Mouse (Mus musculus) lung, embryonic 16.5 days (tissue): ENCODE measurements around the gene Nudt3. TPM values are rescaled to one million over a fixed set of nuclear protein-coding genes. Genes with fewer than 3 reads are reported as not detected.

Experiments
- ATAC-seq: fragments of 200-750 bp; cut with Nextera tagmentation; 2 replicates; pipeline ENCODE4 v1.8.0; 2017; ENCODE audit warnings: low read depth, mild to moderate bottlenecking, moderate library complexity
- H3K27ac ChIP-seq: fragments of 300-500 bp; sonication (generic); 2 replicates; pipeline ENCODE4 v1.5.1; 2014; ENCODE audit warnings: mild to moderate bottlenecking, control low read depth, low read length
- H3K27me3 ChIP-seq: fragments of 300-500 bp; sonication (generic); 2 replicates; pipeline ENCODE4 v1.6.1; 2014; ENCODE audit warnings: low read depth, low read length, mixed read lengths; ENCODE audit not compliant: control insufficient read depth, insufficient read depth
- H3K36me3 ChIP-seq: fragments of 300-500 bp; sonication (generic); 2 replicates; pipeline ENCODE4 v1.6.1; 2014; ENCODE audit warnings: low read length; ENCODE audit not compliant: control insufficient read depth, insufficient read depth
- H3K4me1 ChIP-seq: fragments of 300-500 bp; sonication (generic); replicated peaks from 2 replicates; pipeline ENCODE4 v1.6.1; 2014; ENCODE audit warnings: low read length, mixed read lengths; ENCODE audit not compliant: control insufficient read depth, insufficient read depth
- H3K4me2 ChIP-seq: fragments of 300-500 bp; sonication (generic); 2 replicates; pipeline ENCODE4 v1.6.1; 2014; ENCODE audit warnings: low read depth, low read length, control low read depth
- H3K4me3 ChIP-seq: fragments of 300-500 bp; sonication (generic); 2 replicates; pipeline ENCODE4 v1.5.1; 2014; ENCODE audit warnings: mild to moderate bottlenecking, low read length, control low read depth
- H3K9ac ChIP-seq: fragments of 300-500 bp; sonication (generic); 2 replicates; pipeline ENCODE4 v1.6.1; 2014; ENCODE audit warnings: low read length, control low read depth
- H3K9me3 ChIP-seq: fragments of 300-500 bp; sonication (generic); 2 replicates; pipeline ENCODE4 v1.6.1; 2016; ENCODE audit warnings: low read length; ENCODE audit not compliant: control insufficient read depth
- WGBS: fragments of 180-500 bp; shearing (Covaris S2); extraction: QIAGEN DNeasy Blood & Tissue Kit; methylation state at CpG from one replicate; pipeline ENCODE4 v1.1.7; 2014; 5-methylcytosine and 5-hydroxymethylcytosine counted together
- polyA plus RNA-seq: library from polyadenylated mRNA; unstranded; fragments of >200 nt; fragmentation: Nextera tagmentation; extraction: Ambion mirVana; gene quantifications from 2 replicates; pipeline ENCODE4 v1.2.1, GENCODE M21; 2015

Nudt3 gene
- polyA plus RNA-seq, 1 experiment from 2014 or later: 73.6 TPM

DNA sequence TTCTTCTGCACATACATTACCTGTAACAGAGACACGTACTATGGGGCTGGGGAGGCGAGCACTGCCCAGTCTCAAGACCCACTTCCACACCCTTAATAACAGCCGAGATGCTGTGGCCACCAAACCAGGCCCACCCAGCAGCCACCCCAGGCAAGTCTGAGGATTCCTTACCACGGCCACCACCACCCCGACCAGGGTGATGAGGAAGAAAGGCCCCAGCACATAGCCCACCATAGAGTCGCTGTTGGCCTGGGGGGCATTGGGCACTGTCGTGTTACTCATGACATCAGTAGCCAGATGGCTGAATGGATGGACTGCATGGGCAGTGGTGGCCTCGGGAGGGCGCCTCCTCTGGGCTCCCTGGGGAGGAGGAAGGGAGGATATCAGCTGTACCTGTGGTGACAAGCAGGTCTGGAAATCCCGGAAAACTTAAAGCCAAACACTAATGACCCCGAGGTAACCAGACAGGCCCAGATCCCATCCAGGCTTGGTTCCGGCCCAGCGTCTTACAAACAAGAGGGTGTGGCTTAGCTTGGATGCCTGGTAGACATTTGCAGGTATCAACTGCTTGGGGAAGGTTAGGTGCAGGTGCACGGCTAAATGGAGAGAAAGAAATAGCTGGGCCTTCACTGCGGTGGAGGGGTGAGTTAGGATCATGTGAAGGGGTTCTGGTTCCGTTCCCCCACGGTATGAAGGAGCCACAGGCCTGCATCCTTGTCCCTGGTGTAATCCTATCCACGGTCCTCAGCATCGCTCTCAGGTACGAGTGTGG lies 58.7 kb downstream of the Nudt3 start:
- WGBS: 14% methylated on average over 20 of the region's 20 CpGs
- H3K27me3 ChIP-seq: no peaks in the 10 kb centered on the region
- 0 out of 2 replicates have a peak, but pooled peaks cover 3% of the 10 kb centered on the region for H3K36me3 ChIP-seq
- H3K9me3 ChIP-seq: no peaks in the 10 kb centered on the region
- ATAC-seq: no peak
- peak overlapping the region; percentile 74 for H3K4me3 ChIP-seq
- no peak overlapping the region for H3K27ac ChIP-seq
- H3K9ac ChIP-seq: peak overlapping the region; percentile 79; the same call in 1 of the 2 replicates
- H3K4me1 ChIP-seq: peaks cover 14% of the 10 kb centered on the region
- peak overlapping the region; percentile 97 for H3K4me2 ChIP-seq

DNA sequence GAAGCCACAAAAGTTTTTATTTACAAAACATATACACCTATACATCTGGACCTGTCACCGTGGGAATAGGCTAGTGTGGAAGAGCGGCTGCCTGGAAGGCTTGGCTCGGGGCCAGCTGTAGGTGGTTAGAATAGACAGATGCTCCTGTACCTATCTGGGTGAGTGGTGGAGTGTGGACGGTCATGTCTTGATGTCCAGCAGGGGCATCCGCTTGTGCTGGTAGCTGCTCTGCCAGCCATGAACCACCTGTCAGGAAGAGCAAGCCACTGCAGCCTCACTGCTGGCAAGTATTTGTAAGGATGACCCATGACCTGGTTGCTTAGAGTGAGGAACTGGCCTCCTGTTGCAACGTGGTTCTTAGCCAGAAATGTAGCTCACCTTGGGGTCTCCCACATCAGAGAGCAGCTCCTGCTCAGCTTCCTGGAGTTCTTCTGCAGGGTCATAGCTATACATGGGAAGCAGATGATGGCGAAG lies 59.5 kb downstream of the Nudt3 start:
- no peaks in the 10 kb centered on the region for H3K27me3 ChIP-seq
- H3K4me3 ChIP-seq: no peak overlapping the region
- H3K36me3 ChIP-seq: 0 out of 2 replicates have a peak, but pooled peaks cover 3% of the 10 kb centered on the region
- no peaks in the 10 kb centered on the region for H3K9me3 ChIP-seq
- no peak overlapping the region for H3K9ac ChIP-seq
- H3K4me2 ChIP-seq: no peak overlapping the region
- 50% methylated on average over 7 of the region's 7 CpGs for WGBS
- peaks cover 17% of the 10 kb centered on the region for H3K4me1 ChIP-seq
- ATAC-seq: no peak
- H3K27ac ChIP-seq: no peak overlapping the region

DNA sequence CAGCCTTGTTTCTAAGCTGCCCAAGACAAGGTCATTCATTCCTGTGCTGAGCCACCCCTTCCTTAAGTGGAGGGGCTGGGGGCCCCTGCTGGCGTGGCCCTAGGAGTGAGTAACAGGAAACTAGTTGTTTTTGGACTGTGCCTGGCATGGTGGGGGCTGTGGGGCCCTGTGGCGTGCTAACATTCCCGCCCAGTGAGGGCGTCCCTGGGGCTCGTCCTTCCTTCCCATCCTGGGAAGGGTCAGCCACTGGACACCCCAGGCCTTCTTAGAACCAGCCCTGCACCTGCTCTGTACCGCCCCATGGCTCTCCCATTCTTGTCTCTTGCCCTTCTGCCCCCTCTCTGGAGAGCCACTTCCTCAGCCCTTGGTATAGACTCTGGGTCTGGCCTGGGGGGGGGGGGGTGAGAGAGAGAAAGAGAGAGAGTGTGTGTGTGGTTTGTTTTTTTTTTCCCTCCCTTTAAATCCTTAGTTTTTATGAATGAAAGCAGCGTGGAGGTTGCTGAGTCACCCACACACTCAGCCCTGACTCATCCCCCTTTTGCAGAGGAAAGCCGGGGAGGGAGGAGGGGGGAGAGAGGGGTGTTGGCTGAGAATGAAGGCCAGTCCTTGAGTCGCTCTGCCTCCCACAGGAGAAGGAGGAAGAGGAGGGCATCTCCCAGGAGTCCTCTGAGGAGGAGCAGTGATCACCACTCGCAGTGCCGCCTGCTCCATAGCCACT lies 61.3 kb downstream of the Nudt3 start:
- H3K27ac ChIP-seq: no peak overlapping the region
- WGBS: 65% methylated on average over 9 of the region's 11 CpGs
- H3K9me3 ChIP-seq: no peaks in the 10 kb centered on the region
- no peaks in the 10 kb centered on the region; the same call in 1 of the 2 replicates for H3K27me3 ChIP-seq
- ATAC-seq: no peak
- H3K9ac ChIP-seq: no peak overlapping the region
- no peak overlapping the region for H3K4me3 ChIP-seq
- H3K4me1 ChIP-seq: peaks cover 28% of the 10 kb centered on the region
- H3K36me3 ChIP-seq: 0 out of 2 replicates have a peak, but pooled peaks cover 3% of the 10 kb centered on the region
- H3K4me2 ChIP-seq: no peak overlapping the region

DNA sequence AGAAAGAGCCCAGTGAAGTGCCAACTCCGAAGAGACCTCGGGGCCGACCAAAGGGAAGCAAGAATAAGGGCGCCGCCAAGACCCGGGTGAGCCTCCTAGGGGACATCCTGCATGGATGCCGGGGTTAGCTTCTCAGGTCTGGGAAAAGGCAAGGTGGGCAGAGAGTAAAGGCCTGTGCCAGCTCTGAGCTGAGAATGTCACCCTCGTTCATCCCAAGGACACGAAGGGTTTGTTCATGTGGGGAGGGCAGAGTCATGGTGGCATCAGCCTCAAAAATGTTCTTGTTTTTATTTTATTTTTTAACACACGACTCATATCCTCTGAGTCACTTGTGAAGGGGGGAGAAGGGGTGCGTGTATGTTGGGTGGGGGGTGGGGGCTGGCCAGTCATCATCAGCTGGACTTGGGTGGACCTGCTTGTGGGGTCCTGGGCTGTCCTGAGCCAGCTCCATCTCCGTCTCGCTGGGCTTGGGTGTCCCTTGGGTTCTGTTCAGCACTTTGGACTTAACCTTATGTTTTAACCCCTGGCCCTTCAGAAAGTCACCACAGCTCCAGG lies 62.3 kb downstream of the Nudt3 start:
- H3K27me3 ChIP-seq: no peaks in the 10 kb centered on the region; the same call in 1 of the 2 replicates
- H3K4me2 ChIP-seq: no peak overlapping the region
- H3K27ac ChIP-seq: no peak overlapping the region
- no peaks in the 10 kb centered on the region for H3K9me3 ChIP-seq
- 82% methylated on average over 13 of the region's 13 CpGs for WGBS
- no peak overlapping the region for H3K4me3 ChIP-seq
- no peak for ATAC-seq
- H3K36me3 ChIP-seq: 0 out of 2 replicates have a peak, but pooled peaks cover 3% of the 10 kb centered on the region
- H3K9ac ChIP-seq: no peak overlapping the region
- peaks cover 25% of the 10 kb centered on the region for H3K4me1 ChIP-seq

DNA sequence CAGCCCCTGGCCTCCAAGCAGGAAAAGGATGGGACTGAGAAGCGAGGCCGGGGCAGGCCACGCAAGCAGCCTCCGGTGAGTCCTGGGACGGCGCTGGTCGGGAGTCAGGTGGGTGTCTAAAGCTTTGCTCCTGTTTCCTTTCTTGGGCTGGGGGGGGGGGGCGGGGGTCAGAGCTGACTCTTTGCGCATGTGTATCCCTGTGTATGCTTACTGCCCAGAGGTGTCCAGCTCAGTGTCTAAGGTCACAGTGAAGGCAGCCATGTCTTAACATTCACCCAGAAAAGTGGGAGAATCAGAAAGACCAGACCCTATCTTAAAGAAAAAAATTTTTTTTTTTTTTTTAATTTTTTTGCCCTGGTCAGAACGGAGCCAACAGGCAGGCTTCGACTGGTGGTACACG lies 63.7 kb downstream of the Nudt3 start:
- no peaks in the 10 kb centered on the region; the same call in 1 of the 2 replicates for H3K27me3 ChIP-seq
- no peak overlapping the region for H3K27ac ChIP-seq
- no peak for ATAC-seq
- H3K9me3 ChIP-seq: no peaks in the 10 kb centered on the region
- no peak overlapping the region for H3K9ac ChIP-seq
- H3K4me3 ChIP-seq: no peak overlapping the region
- H3K4me1 ChIP-seq: peaks cover 33% of the 10 kb centered on the region
- 0 out of 2 replicates have a peak, but pooled peaks cover 3% of the 10 kb centered on the region for H3K36me3 ChIP-seq
- H3K4me2 ChIP-seq: no peak overlapping the region
- WGBS: 55% methylated on average over 12 of the region's 12 CpGs

DNA sequence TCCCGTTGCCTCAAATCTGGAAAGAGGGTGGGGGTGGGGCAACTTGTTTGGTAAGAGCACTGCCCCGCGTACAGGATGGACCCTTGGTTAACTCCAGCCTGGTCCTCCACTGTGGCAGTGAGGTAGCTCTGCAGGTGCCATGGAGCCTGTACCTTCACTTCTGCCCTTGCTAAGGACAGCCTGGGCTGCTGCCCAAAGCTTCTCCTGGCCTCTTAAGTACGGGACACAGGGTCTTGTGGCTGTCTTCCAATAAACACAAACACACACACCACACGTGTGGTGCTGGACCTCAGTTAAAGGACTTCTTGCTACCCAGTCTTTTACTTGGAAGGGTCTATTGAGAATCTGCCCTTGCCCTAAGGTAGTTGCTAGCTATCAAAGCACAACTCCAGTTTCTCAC lies 64.5 kb downstream of the Nudt3 start:
- 10% methylated on average over 5 of the region's 5 CpGs for WGBS

DNA sequence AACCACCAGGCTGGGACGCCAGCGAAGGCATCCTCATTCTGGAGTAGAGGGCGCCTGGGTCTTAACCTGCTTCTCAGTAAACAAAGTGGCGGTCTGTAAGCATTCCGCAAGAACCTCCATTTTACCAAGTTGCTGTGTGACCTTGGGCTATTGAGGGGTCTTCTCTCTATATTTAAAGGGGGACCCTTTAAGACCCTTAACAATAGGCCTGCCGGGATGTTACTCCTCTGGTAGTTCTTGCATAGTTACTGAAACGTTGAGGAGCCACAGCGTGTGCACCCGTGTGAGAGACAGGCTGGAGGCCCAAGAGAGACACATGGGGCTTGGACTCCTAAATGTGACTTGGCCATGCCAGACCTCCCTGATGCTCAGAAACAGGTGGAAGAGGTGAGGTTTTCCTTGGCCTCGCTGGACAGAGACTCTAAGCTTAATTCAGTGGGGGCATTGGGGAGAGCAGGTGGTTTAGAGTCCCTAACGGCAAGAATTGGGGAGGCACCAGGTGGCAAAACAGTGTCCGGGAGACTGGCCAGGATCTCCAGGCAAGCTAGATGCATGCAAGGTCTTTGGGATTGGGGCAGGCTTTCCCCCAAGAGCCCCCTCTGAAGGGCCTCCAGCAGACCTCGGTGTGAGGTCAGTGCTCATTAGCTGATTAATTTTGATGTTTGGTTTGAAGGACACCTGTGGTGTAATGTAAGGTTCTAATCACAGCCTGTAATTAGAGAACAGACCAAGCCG lies 65.2 kb downstream of the Nudt3 start:
- no peaks in the 10 kb centered on the region; the same call in 1 of the 2 replicates for H3K27me3 ChIP-seq
- peak overlapping the region; percentile 85 for H3K4me2 ChIP-seq
- no peaks in the 10 kb centered on the region for H3K9me3 ChIP-seq
- peak overlapping the region; percentile 83 for H3K4me3 ChIP-seq
- H3K9ac ChIP-seq: peak overlapping the region; percentile 88
- 10% methylated on average over 14 of the region's 14 CpGs for WGBS
- H3K36me3 ChIP-seq: 0 out of 2 replicates have a peak, but pooled peaks cover 3% of the 10 kb centered on the region
- peaks cover 30% of the 10 kb centered on the region for H3K4me1 ChIP-seq
- no peak overlapping the region; the same call in 1 of the 2 replicates for H3K27ac ChIP-seq
- ATAC-seq: no peak

More for the DNA sequence above, 64.5 kb downstream of the Nudt3 start:
- Histone ChIP-seq H3K9me3 (no peaks in the 10 kb centered on the region), H3K27ac (no peak overlapping the region), H3K9ac (no peak overlapping the region), H3K36me3 (0 out of 2 replicates have a peak, but pooled peaks cover 3% of the 10 kb centered on the region), H3K4me2 (peak overlapping the region; percentile 85), H3K4me1 (peaks cover 30% of the 10 kb centered on the region), H3K4me3 (peak overlapping the region; percentile 83), H3K27me3 (no peaks in the 10 kb centered on the region; the same call in 1 of the 2 replicates)
- no peak for ATAC-seq

DNA sequence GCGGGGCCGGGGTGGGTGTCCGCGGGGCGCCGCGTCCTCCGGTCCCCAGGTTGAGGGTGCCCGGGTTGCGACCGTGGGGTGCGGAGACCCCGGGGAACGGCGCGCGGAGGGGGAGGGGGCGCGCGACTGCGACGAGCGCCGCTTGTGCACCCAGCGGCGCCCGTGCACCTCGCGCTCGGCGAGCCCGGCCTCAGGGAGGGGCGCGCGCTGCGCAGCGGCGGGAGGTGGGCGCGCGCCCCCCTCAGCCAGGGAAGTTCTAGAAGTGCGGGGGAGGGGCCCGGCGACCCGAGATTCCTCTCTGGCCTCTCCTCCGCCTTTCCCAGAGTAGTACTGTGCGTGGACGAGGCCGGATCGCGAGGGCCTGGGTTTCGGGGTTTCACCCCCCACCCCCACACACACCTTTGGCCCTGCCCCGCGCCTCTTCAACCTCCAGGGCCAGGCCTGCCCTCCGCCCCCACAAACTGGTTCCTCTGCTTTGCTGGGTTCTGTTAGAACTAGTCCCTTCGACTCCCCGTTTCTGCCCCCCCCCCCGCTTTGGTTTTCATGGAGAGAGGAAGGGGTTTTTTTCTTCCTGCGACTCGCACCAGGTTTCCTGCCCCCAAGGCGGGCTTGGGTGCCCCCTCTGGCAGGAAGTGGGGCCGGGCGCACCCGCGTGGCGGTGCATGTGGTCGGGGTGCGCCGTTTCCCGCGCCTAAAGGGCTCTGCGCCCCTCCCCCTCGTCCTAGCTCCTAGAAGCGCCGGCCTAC lies 65.9 kb downstream of the Nudt3 start:
- Histone ChIP-seq H3K27me3 (no peaks in the 10 kb centered on the region; the same call in 1 of the 2 replicates), H3K4me1 (peaks cover 30% of the 10 kb centered on the region), H3K4me3 (peak overlapping the region; percentile 83), H3K9me3 (no peaks in the 10 kb centered on the region), H3K4me2 (peak overlapping the region; percentile 85), H3K9ac (peak overlapping the region; percentile 88), H3K27ac (peak overlapping the region; percentile 98), H3K36me3 (0 out of 2 replicates have a peak, but pooled peaks cover 3% of the 10 kb centered on the region)
- peak; percentile 10; the same call in 1 of the 2 replicates for ATAC-seq
- WGBS: under 1% methylated on average over 52 of the region's 75 CpGs
